Mouse (Mus musculus): ENCODE results near the gene Arhgef12.

GRCm38 (mm10) chr9:43070566-43070965, 36.5 kb downstream of the Arhgef12 start:
- no peak for TF ChIP-seq POLR2A (IDR thresholded peaks at IDR 0.05; ENCODE audit: extremely low read depth, insufficient read depth, low read length)
- no peak for TF ChIP-seq CTCF (IDR thresholded peaks at IDR 0.05; ENCODE audit: extremely low read depth, insufficient read depth, low read length)

Measured in cortical plate, adult 2 months (tissue).